Mouse (Mus musculus) limb, embryonic 11.5 days (tissue): ENCODE measurements around the gene Txndc17. TPM values are rescaled to one million over a fixed set of nuclear protein-coding genes. Genes with fewer than 3 reads are reported as not detected.

Source experiments
- ATAC-seq: fragments of 200-750 bp; cut with Nextera tagmentation; 2 replicates; pipeline ENCODE4 v1.8.0; 2017; ENCODE audit warnings: low read depth; ENCODE audit not compliant: insufficient number of reproducible peaks, low FRiP score, low TSS enrichment
- DNase-seq: peaks from one replicate; pipeline ENCODE4 v3.0.0-alpha.2; 2015; ENCODE audit warnings: low spot score
- H3K27ac ChIP-seq: fragments of 300-500 bp; sonication (generic); replicated peaks from 2 replicates; pipeline ENCODE4 v1.5.1; 2014; ENCODE audit warnings: low read depth, mild to moderate bottlenecking, low read length
- H3K27me3 ChIP-seq: fragments of 300-500 bp; sonication (generic); 2 replicates; pipeline ENCODE4 v1.6.1; 2014; ENCODE audit warnings: mild to moderate bottlenecking, low read length, mixed read lengths; ENCODE audit not compliant: control insufficient read depth, insufficient read depth
- H3K36me3 ChIP-seq: fragments of 300-500 bp; sonication (generic); 2 replicates; pipeline ENCODE4 v1.6.1; 2014; ENCODE audit warnings: mild to moderate bottlenecking, low read length, moderate library complexity, mixed read lengths; ENCODE audit not compliant: control insufficient read depth, insufficient read depth
- H3K4me1 ChIP-seq: fragments of 300-500 bp; sonication (generic); 2 replicates; pipeline ENCODE4 v1.6.1; 2014; ENCODE audit warnings: low read length, mixed read lengths; ENCODE audit not compliant: control insufficient read depth, insufficient read depth
- H3K4me2 ChIP-seq: fragments of 300-500 bp; sonication (generic); 2 replicates; pipeline ENCODE4 v1.6.1; 2014; ENCODE audit warnings: low read depth, mild to moderate bottlenecking, moderate library complexity; ENCODE audit not compliant: severe bottlenecking
- H3K4me3 ChIP-seq: fragments of 300-500 bp; sonication (generic); 2 replicates; pipeline ENCODE4 v1.5.1; 2014; ENCODE audit warnings: low read depth, low read length
- H3K9ac ChIP-seq: fragments of 300-500 bp; sonication (generic); 2 replicates; pipeline ENCODE4 v1.6.1; 2014; ENCODE audit warnings: mild to moderate bottlenecking, low read length
- H3K9me3 ChIP-seq: fragments of 300-500 bp; sonication (generic); 2 replicates; pipeline ENCODE4 v1.6.1; 2016; ENCODE audit warnings: low read length; ENCODE audit not compliant: control insufficient read depth
- WGBS: fragments of 180-500 bp; shearing (Covaris S2); extraction: QIAGEN DNeasy Blood & Tissue Kit; methylation state at CpG from one replicate; pipeline ENCODE4 v1.1.7; 2014; 5-methylcytosine and 5-hydroxymethylcytosine counted together
- polyA plus RNA-seq: library from polyadenylated mRNA; unstranded; fragments of >200 nt; fragmentation: Nextera tagmentation; extraction: Ambion mirVana; gene quantifications from 2 replicates; pipeline ENCODE4 v1.2.1, GENCODE M21; 2014

Gene Txndc17
- polyA plus RNA-seq, 1 experiment from 2014 or later, result 184 TPM

GRCm38 (mm10) chr11:72256441-72256840 is 49.1 kb downstream of the Txndc17 start:
- no peak for ATAC-seq
- 79% methylated on average over 2 of the region's 2 CpGs for WGBS
- no peak for DNase-seq
- no peaks in the 10 kb centered on the region for H3K9me3 ChIP-seq
- no peak overlapping the region for H3K4me3 ChIP-seq
- H3K4me1 ChIP-seq, result no peaks in the 10 kb centered on the region
- H3K36me3 ChIP-seq, result no peaks in the 10 kb centered on the region
- no peak overlapping the region for H3K9ac ChIP-seq
- H3K27me3 ChIP-seq, result no peaks in the 10 kb centered on the region
- H3K27ac ChIP-seq, result no peak overlapping the region
- H3K4me2 ChIP-seq, result no peak overlapping the region

Other genes with a start within 250 kb of the Txndc17 start
- 0.19 and 0.34 TPM in 2 replicates for gene Aipl1, start 170.0 kb upstream of the Txndc17 start, polyA plus RNA-seq
- gene Pimreg, start 165.5 kb upstream of the Txndc17 start, polyA plus RNA-seq, result 165 TPM in 2 replicates
- 0.24 TPM in 1 of 2 replicates, not detected in the other for gene Pitpnm3, start 71.8 kb upstream of the Txndc17 start, polyA plus RNA-seq
- 0.09 and 0.23 TPM in 2 replicates for gene Gm43951, start 707 bp upstream of the Txndc17 start, polyA plus RNA-seq
- 9.9 and 11.0 TPM in 2 replicates for gene 4933427D14Rik, start 88 bp upstream of the Txndc17 start, polyA plus RNA-seq
- gene Med31, start 8.0 kb downstream of the Txndc17 start, polyA plus RNA-seq, result 46.3 and 52.7 TPM in 2 replicates
- gene Slc13a5, start 59.7 kb downstream of the Txndc17 start, polyA plus RNA-seq, result 0.11 TPM in 1 of 2 replicates, not detected in the other
- 1.9 and 2.5 TPM in 2 replicates for gene Xaf1, start 94.1 kb downstream of the Txndc17 start, polyA plus RNA-seq
- gene Fbxo39, start 106.9 kb downstream of the Txndc17 start, polyA plus RNA-seq, result not detected in 2 replicates
- gene Tekt1, start 154.9 kb downstream of the Txndc17 start, polyA plus RNA-seq, result 4.8 and 6.3 TPM in 2 replicates
- gene Smtnl2, start 204.2 kb downstream of the Txndc17 start, polyA plus RNA-seq, result 12.2 and 13.2 TPM in 2 replicates
- not detected in 2 replicates for gene Ggt6, start 228.0 kb downstream of the Txndc17 start, polyA plus RNA-seq
- gene Mybbp1a, start 233.8 kb downstream of the Txndc17 start, polyA plus RNA-seq, result 175 and 192 TPM in 2 replicates